ENCODE assay signal across 9 mouse cellular contexts in genomic region chr17:83972026-83972425, GRCm38 (mm10).
DNase-seq lines count a peak whose midpoint lies in the region; ATAC-seq and TF ChIP-seq lines count a peak whose summit lies in the region.
"Had no signal": no experiment of that assay in that cellular context is flagged by ENCODE, and none has a peak within 500 bp of the region (broad histone marks: within the 10 kb centered on the region; RNA-seq: fewer than 3 reads in every experiment).

No protein-coding gene starts in this region.

- H3K4me3 ChIP-seq in kidney, postnatal 0 days (replicated peaks; ENCODE audit: low read depth, low read length), result no peak overlapping the region
- H3K4me3 ChIP-seq in forebrain, embryonic 12.5 days (replicated peaks), result no peak overlapping the region
- H3K4me3 ChIP-seq in midbrain, embryonic 11.5 days (ENCODE audit: low read depth, low read length), result no peak overlapping the region

- 27% methylated on average over 5 of the region's 5 CpGs for WGBS in kidney, postnatal 0 days
- 16% methylated on average over 5 of the region's 5 CpGs for WGBS in forebrain, embryonic 12.5 days
- WGBS in midbrain, embryonic 11.5 days, result 15% methylated on average over 5 of the region's 5 CpGs

- ATAC-seq in kidney, postnatal 0 days (replicated peaks; ENCODE audit: low FRiP score, low read depth), result peak; percentile 12; the same call in 1 of the 2 replicates
- ATAC-seq in forebrain, embryonic 12.5 days (ENCODE audit: low FRiP score), result peak; percentile 90
- peak; percentile 93 for ATAC-seq in midbrain, embryonic 11.5 days (ENCODE audit: low FRiP score)

- no peak for DNase-seq in kidney, postnatal 0 days (ENCODE audit: low spot score)
- no peak for DNase-seq in kidney, adult 18-20 months
- DNase-seq in brain, adult 2 months (ENCODE audit: low read depth, low spot score), result peak; percentile 89
- peak; percentile 87 for DNase-seq in midbrain, embryonic 11.5 days (ENCODE audit: low spot score, missing footprints)
- DNase-seq in urinary bladder, postnatal 10 days (ENCODE audit: low spot score), result no peak
- no peak for DNase-seq in ovary, postnatal 14 days (ENCODE audit: low spot score)
- DNase-seq in left cerebral cortex, postnatal 36 days (ENCODE audit: low spot score in 2 of 2), result no peak

- TF ChIP-seq CTCF in kidney, postnatal 0 days (IDR thresholded peaks at IDR 0.05; ENCODE audit: low read depth), result no peak

- H3K27ac ChIP-seq in kidney, postnatal 0 days, result no peak overlapping the region
- H3K27ac ChIP-seq in forebrain, embryonic 12.5 days, result no peak overlapping the region
- H3K27ac ChIP-seq in midbrain, embryonic 11.5 days (ENCODE audit: low read depth, low read length), result peak overlapping the region; percentile 6; the same call in 1 of the 2 replicates

- no peaks in the 10 kb centered on the region for H3K9me3 ChIP-seq in kidney, postnatal 0 days (replicated peaks; ENCODE audit: low read length)
- H3K9me3 ChIP-seq in forebrain, embryonic 12.5 days, result no peaks in the 10 kb centered on the region
- H3K9me3 ChIP-seq in midbrain, embryonic 11.5 days (ENCODE audit: control insufficient read depth, low read length), result no peaks in the 10 kb centered on the region; the same call in 1 of the 2 replicates
- H3K9me3 ChIP-seq: G1E had no signal

- H3K36me3 ChIP-seq in kidney, postnatal 0 days (ENCODE audit: insufficient read depth, low read length), result no peaks in the 10 kb centered on the region
- no peaks in the 10 kb centered on the region for H3K36me3 ChIP-seq in forebrain, embryonic 12.5 days (replicated peaks)
- no peaks in the 10 kb centered on the region for H3K36me3 ChIP-seq in midbrain, embryonic 11.5 days (ENCODE audit: control insufficient read depth, insufficient read depth, low read length)
- H3K36me3 ChIP-seq: G1E had no signal

- no peak overlapping the region for H3K4me2 ChIP-seq in kidney, postnatal 0 days (ENCODE audit: low read length)
- H3K4me2 ChIP-seq in forebrain, embryonic 12.5 days, result no peak overlapping the region
- no peak overlapping the region for H3K4me2 ChIP-seq in midbrain, embryonic 11.5 days

- H3K27me3 ChIP-seq in kidney, postnatal 0 days (ENCODE audit: insufficient read depth, low read length), result no peaks in the 10 kb centered on the region
- H3K27me3 ChIP-seq in forebrain, embryonic 12.5 days, result no peaks in the 10 kb centered on the region
- H3K27me3 ChIP-seq in midbrain, embryonic 11.5 days (ENCODE audit: control insufficient read depth, insufficient read depth, low read length), result no peaks in the 10 kb centered on the region

- H3K9ac ChIP-seq in kidney, postnatal 0 days (ENCODE audit: low read depth, low read length), result no peak overlapping the region
- H3K9ac ChIP-seq in forebrain, embryonic 12.5 days, result no peak overlapping the region
- 0 out of 2 replicates have a peak overlapping the region, but pooled peaks have one; percentile 7 for H3K9ac ChIP-seq in midbrain, embryonic 11.5 days (ENCODE audit: low read length)

- intact Hi-C loops in left cerebral cortex, postnatal 36 days (cut with DNase I), result loop anchor here (2.0 to 5.0 kb wide), 2 partner anchors 70 to 217 kb away; no protein-coding TSS in a partner anchor

- no peaks in the 10 kb centered on the region; the same call in 1 of the 2 replicates for H3K4me1 ChIP-seq in kidney, postnatal 0 days (replicated peaks; ENCODE audit: insufficient read depth, low read length)
- peaks cover 15% of the 10 kb centered on the region for H3K4me1 ChIP-seq in forebrain, embryonic 12.5 days
- H3K4me1 ChIP-seq in midbrain, embryonic 11.5 days (ENCODE audit: control insufficient read depth, insufficient read depth, low read length), result peaks cover 6% of the 10 kb centered on the region; the same call in 1 of the 2 replicates

Comparison
In these comparisons a context has a peak if more than half of its experiments do, and no peak if none do; other contexts are left out.
1. ATAC-seq: peak in every context shown above with its lines; median percentile 93 in midbrain, embryonic 11.5 days; 90 in forebrain, embryonic 12.5 days; 12 in kidney, postnatal 0 days.
2. DNase-seq: peak in brain, adult 2 months (single experiment) and midbrain, embryonic 11.5 days (single experiment); none in kidney, postnatal 0 days (single experiment), kidney, adult 18-20 months (single experiment), urinary bladder, postnatal 10 days (single experiment), ovary, postnatal 14 days (single experiment) and left cerebral cortex, postnatal 36 days (0 of 2).